Mouse (Mus musculus): ENCODE measurements around the gene Mgat4b.
"Not testable (repeated sequence)": the region's sequence is repeated elsewhere in the genome, so short reads cannot be mapped to it uniquely, and the experiment has no call there.

Gene Mgat4b

GRCm38 (mm10) chr11:50210505-50211151 lies at the start of gene Mgat4b, which contains the start of gene Sqstm1:
Mgat4b (plus strand) TSS chr11:50210890.
Sqstm1 (minus strand) TSS chr11:50210827.
- no peak for DNase-seq (ENCODE audit: low read depth)

GRCm38 (mm10) chr11:50161578-50162304 lies 48.9 kb upstream of the Mgat4b start:
- peak; percentile 50 for DNase-seq (ENCODE audit: low read depth)

- DNase-seq (ENCODE audit: low read depth): no peak
Observed at GRCm38 (mm10) chr11:50162338-50163050, 48.2 kb upstream of the Mgat4b start.

GRCm38 (mm10) chr11:50168352-50168751 lies 42.3 kb upstream of the Mgat4b start:
- DNase-seq (ENCODE audit: low read depth): no peak

GRCm38 (mm10) chr11:50174111-50174729 lies 36.5 kb upstream of the Mgat4b start, which contains the start of gene Mrnip:
Mrnip (plus strand) TSS chr11:50174444.
- DNase-seq (ENCODE audit: low read depth): not testable (repeated sequence)

- DNase-seq (ENCODE audit: low read depth): peak; percentile 98
Observed at GRCm38 (mm10) chr11:50174730-50175187, 35.9 kb upstream of the Mgat4b start.

GRCm38 (mm10) chr11:50176351-50176750 lies 34.3 kb upstream of the Mgat4b start:
- DNase-seq (ENCODE audit: low read depth): no peak

- no peak for DNase-seq (ENCODE audit: low read depth)
Observed at GRCm38 (mm10) chr11:50177111-50177510, 33.6 kb upstream of the Mgat4b start.

GRCm38 (mm10) chr11:50178532-50179488 lies 31.9 kb upstream of the Mgat4b start:
- no peak for DNase-seq (ENCODE audit: low read depth)

GRCm38 (mm10) chr11:50180478-50181231 lies 30.0 kb upstream of the Mgat4b start:
- no peak for DNase-seq (ENCODE audit: low read depth)

GRCm38 (mm10) chr11:50182702-50183101 lies 28.0 kb upstream of the Mgat4b start:
- DNase-seq (ENCODE audit: low read depth): no peak

GRCm38 (mm10) chr11:50184788-50185187 lies 25.9 kb upstream of the Mgat4b start:
- DNase-seq (ENCODE audit: low read depth): no peak

- DNase-seq (ENCODE audit: low read depth): no peak
Observed at GRCm38 (mm10) chr11:50188682-50189081, 22.0 kb upstream of the Mgat4b start.

- no peak for DNase-seq (ENCODE audit: low read depth)
Observed at GRCm38 (mm10) chr11:50190362-50190761, 20.3 kb upstream of the Mgat4b start.

- DNase-seq (ENCODE audit: low read depth): no peak
Observed at GRCm38 (mm10) chr11:50192278-50192677, 18.4 kb upstream of the Mgat4b start.

- DNase-seq (ENCODE audit: low read depth): no peak
Observed at GRCm38 (mm10) chr11:50194070-50194469, 16.6 kb upstream of the Mgat4b start.

- DNase-seq (ENCODE audit: low read depth): no peak
Observed at GRCm38 (mm10) chr11:50194793-50195192, 15.9 kb upstream of the Mgat4b start.

- no peak for DNase-seq (ENCODE audit: low read depth)
Observed at GRCm38 (mm10) chr11:50197500-50197899, 13.2 kb upstream of the Mgat4b start.

GRCm38 (mm10) chr11:50198219-50198846 lies 12.4 kb upstream of the Mgat4b start:
- DNase-seq (ENCODE audit: low read depth): no peak

- no peak for DNase-seq (ENCODE audit: low read depth)
Observed at GRCm38 (mm10) chr11:50198916-50199315, 11.8 kb upstream of the Mgat4b start.
